Mouse (Mus musculus) forebrain, embryonic 13.5 days (tissue): ENCODE results near the gene Olfr1287. TPM values are rescaled to one million over a fixed set of nuclear protein-coding genes. Genes with fewer than 3 reads are reported as not detected.

Experiments
- ATAC-seq: fragments of 200-750 bp; cut with Nextera tagmentation; 2 replicates; pipeline ENCODE4 v1.8.0; 2017
- H3K27ac ChIP-seq: fragments of 300-500 bp; sonication (generic); 2 replicates; pipeline ENCODE4 v1.5.1; 2015; ENCODE audit warnings: inconsistent platforms, mild to moderate bottlenecking, moderate library complexity
- H3K27me3 ChIP-seq: fragments of 300-500 bp; sonication (generic); 2 replicates; pipeline ENCODE4 v1.6.1; 2015; ENCODE audit warnings: mild to moderate bottlenecking, inconsistent platforms
- H3K36me3 ChIP-seq: fragments of 300-500 bp; sonication (generic); 2 replicates; pipeline ENCODE4 v1.6.1; 2015; ENCODE audit warnings: mild to moderate bottlenecking, inconsistent platforms; ENCODE audit not compliant: poor library complexity, severe bottlenecking
- H3K4me1 ChIP-seq: fragments of 300-500 bp; sonication (generic); 2 replicates; pipeline ENCODE4 v1.6.1; 2015; ENCODE audit warnings: inconsistent platforms
- H3K4me2 ChIP-seq: fragments of 300-500 bp; sonication (generic); 2 replicates; pipeline ENCODE4 v1.6.1; 2015; ENCODE audit warnings: inconsistent platforms, mild to moderate bottlenecking, moderate library complexity
- H3K4me3 ChIP-seq: fragments of 300-500 bp; sonication (generic); 2 replicates; pipeline ENCODE4 v1.5.1; 2015; ENCODE audit warnings: mild to moderate bottlenecking, inconsistent platforms
- H3K9ac ChIP-seq: fragments of 300-500 bp; sonication (generic); 2 replicates; pipeline ENCODE4 v1.6.1; 2015; ENCODE audit warnings: mild to moderate bottlenecking, inconsistent platforms
- H3K9me3 ChIP-seq: fragments of 300-500 bp; sonication (generic); replicated peaks from 2 replicates; pipeline ENCODE4 v1.6.1; 2016; ENCODE audit warnings: inconsistent platforms
- WGBS: fragments of 180-500 bp; shearing (Covaris S2); methylation state at CpG from one replicate; pipeline ENCODE4 v1.1.7; 2015; 5-methylcytosine and 5-hydroxymethylcytosine counted together
- polyA plus RNA-seq: library from polyadenylated mRNA; unstranded; fragments of >200 nt; fragmentation: Nextera tagmentation; extraction: Ambion mirVana; gene quantifications from 2 replicates; pipeline ENCODE4 v1.2.1, GENCODE M21; 2015

Gene Olfr1287
- polyA plus RNA-seq: not detected in 2 replicates

DNA sequence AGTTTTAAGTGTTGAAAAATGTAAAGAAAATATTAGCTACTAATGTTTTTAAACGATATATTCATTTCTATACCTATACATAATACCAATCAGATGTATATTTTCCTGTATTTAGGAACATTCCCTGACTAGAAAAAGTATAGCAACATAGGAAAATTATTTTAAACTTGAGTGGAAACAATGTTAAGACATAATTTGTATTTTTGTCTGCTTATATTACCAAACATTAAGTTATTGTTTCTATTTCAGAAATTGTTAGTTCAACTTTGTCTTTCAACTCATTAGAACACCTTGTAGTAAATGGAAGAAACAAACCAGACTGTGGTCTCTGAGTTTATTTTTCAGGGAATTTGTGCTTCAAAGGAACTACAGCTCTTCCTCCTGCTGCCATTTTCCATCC, at the start of gene Olfr1287:
Olfr1287 (plus strand) TSS at position 301 of the 400 bp plus-strand sequence.
- WGBS: 71% methylated on average over 1 of the region's 1 CpGs
- no peak for ATAC-seq
- H3K27ac ChIP-seq: no peak within 1 kb of the TSS

DNA sequence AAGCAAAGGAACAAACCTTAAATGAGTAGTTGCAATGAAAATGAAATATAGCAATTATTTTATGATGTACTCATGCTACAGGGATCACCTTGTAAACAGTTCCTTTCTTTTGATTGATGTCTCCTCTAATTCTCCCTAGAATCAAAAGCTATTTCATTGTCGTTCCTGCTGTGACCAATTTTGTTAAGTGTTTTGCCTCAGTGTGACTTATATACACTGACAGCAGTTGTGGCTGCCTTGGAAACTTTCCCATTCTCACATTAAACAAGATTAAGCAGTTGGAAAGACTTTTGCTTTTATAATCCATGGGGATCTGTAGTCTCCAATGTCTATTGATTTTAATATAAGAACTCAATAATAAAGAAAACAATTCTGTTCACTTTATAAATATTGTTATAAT, 26.0 kb upstream of the Olfr1287 start, which contains the start of gene Olfr1286:
Olfr1286 (minus strand) TSS at position 185 of the 400 bp plus-strand sequence.
- Histone ChIP-seq H3K36me3 (no peaks in the 10 kb centered on the region), H3K27me3 (no peaks in the 10 kb centered on the region), H3K9ac (no peak within 1 kb of the TSS), H3K4me2 (no peak within 1 kb of the TSS), H3K27ac (no peak within 1 kb of the TSS), H3K9me3 (no peaks in the 10 kb centered on the region), H3K4me3 (no peak within 1 kb of the TSS), H3K4me1 (no peaks in the 10 kb centered on the region)
- ATAC-seq: no peak
- 78% methylated on average over 1 of the region's 1 CpGs for WGBS

More for the DNA sequence above, at the start of gene Olfr1287:
- Histone ChIP-seq H3K4me3 (no peak within 1 kb of the TSS), H3K9ac (no peak within 1 kb of the TSS), H3K36me3 (no peaks in the 10 kb centered on the region), H3K4me2 (no peak within 1 kb of the TSS), H3K4me1 (no peaks in the 10 kb centered on the region), H3K27me3 (no peaks in the 10 kb centered on the region), H3K9me3 (no peaks in the 10 kb centered on the region)

DNA sequence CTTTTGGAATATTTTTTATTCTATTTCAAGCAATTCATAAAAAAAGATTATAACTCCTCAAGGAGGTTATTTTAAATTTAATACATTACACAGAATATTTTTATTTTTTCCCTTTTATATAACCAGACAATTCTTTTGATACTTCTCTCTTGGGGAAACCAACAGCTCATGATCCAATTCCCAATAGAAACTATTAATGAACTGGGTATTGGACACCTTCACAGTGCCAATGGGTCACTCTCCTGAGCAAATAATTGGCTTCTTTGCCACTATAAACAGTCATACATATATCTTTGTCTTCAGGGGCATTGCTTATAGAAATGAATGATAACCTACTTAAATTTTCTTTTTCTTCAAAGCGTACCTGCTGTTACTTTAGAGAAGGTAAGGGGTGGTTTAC, 24.9 kb downstream of the Olfr1287 start, which contains the start of gene Olfr1288:
Olfr1288 (plus strand) TSS at position 301 of the 400 bp plus-strand sequence.
- H3K9me3 ChIP-seq: no peaks in the 10 kb centered on the region
- no peaks in the 10 kb centered on the region for H3K36me3 ChIP-seq
- H3K27me3 ChIP-seq: no peaks in the 10 kb centered on the region
- 93% methylated on average over 1 of the region's 1 CpGs for WGBS
- H3K27ac ChIP-seq: no peak within 1 kb of the TSS
- no peak within 1 kb of the TSS for H3K4me3 ChIP-seq
- ATAC-seq: no peak
- H3K4me2 ChIP-seq: no peak within 1 kb of the TSS
- no peaks in the 10 kb centered on the region for H3K4me1 ChIP-seq
- H3K9ac ChIP-seq: no peak within 1 kb of the TSS

DNA sequence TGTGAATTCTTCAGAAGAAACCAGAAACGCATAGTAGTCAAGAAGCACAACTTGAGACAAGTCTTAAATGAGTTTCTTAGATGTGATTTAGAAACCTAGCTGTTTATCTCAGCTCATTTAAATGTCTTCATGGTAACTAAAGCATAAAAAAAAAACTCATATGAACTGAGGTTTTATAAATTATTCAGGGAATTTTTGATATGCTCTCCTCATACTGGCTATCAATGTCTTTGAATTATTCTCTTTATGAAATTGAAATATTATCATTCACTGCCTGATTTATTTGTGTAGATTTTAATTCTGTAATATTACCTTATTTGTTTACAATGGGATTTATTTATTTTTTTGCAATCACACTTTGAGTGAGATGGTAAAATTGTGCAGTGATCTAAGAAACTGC, 31.6 kb downstream of the Olfr1287 start, which contains the start of gene Olfr1289:
Olfr1289 (plus strand) TSS at position 301 of the 400 bp plus-strand sequence.
- Histone ChIP-seq H3K9me3 (no peaks in the 10 kb centered on the region), H3K4me3 (no peak within 1 kb of the TSS), H3K36me3 (no peaks in the 10 kb centered on the region), H3K27me3 (no peaks in the 10 kb centered on the region), H3K27ac (no peak within 1 kb of the TSS), H3K4me1 (no peaks in the 10 kb centered on the region), H3K4me2 (no peak within 1 kb of the TSS), H3K9ac (no peak within 1 kb of the TSS)
- WGBS: 87% methylated on average over 1 of the region's 1 CpGs
- ATAC-seq: no peak

DNA sequence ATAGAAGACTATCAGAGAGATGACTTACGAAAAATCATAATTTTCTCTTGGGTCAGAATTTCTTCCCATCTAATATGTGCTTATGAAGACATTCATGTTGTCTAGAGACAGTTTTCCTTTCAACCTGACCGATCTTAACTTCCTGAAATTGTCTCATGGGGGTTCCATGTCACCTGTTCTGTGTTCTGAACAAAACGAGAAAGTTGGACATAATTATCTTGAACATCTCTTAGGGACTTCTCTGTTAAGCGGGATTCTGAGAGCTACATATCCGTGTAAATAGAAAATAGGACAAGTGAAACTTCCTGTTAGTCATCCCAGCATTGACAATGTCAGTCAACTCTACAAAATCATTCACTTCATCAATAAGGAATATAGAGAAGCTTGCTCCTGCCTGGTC, 44.8 kb downstream of the Olfr1287 start, which contains the start of gene Olfr1290:
Olfr1290 (minus strand) TSS at position 101 of the 400 bp plus-strand sequence.
- no peak within 1 kb of the TSS for H3K27ac ChIP-seq
- 84% methylated on average over 5 of the region's 5 CpGs for WGBS
- H3K4me3 ChIP-seq: no peak within 1 kb of the TSS
- no peaks in the 10 kb centered on the region for H3K4me1 ChIP-seq
- no peak within 1 kb of the TSS for H3K4me2 ChIP-seq
- ATAC-seq: no peak
- no peak within 1 kb of the TSS for H3K9ac ChIP-seq
- H3K36me3 ChIP-seq: no peaks in the 10 kb centered on the region
- no peaks in the 10 kb centered on the region for H3K9me3 ChIP-seq
- H3K27me3 ChIP-seq: no peaks in the 10 kb centered on the region

DNA sequence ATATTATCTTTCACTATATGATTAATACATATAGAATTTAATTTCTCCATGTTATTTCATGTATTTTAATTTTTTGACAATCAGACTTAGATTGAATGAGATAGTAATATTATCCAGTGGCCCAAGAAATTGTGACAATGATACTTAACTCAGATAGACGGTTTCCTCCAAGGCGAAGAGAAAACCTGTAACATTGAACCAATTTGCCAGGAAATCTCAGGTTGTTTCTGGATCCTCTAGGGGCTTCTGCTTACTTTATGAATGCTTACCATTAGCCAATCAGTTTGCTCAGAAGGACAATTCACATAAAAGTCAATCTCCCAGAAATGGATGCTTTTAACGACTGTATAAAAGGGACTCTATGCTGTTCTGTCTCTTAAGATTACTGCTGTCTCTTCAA, 47.9 kb downstream of the Olfr1287 start, which contains the start of gene Olfr1291-ps1:
Olfr1291-ps1 (plus strand) TSS at position 301 of the 400 bp plus-strand sequence.
- WGBS: 91% methylated on average over 3 of the region's 3 CpGs
- H3K9me3 ChIP-seq: no peaks in the 10 kb centered on the region
- no peak within 1 kb of the TSS for H3K4me2 ChIP-seq
- H3K4me3 ChIP-seq: no peak within 1 kb of the TSS
- H3K36me3 ChIP-seq: no peaks in the 10 kb centered on the region
- H3K27ac ChIP-seq: no peak within 1 kb of the TSS
- no peak within 1 kb of the TSS for H3K9ac ChIP-seq
- no peaks in the 10 kb centered on the region for H3K27me3 ChIP-seq
- H3K4me1 ChIP-seq: no peaks in the 10 kb centered on the region
- no peak for ATAC-seq

Other genes with a start within 250 kb of the Olfr1287 start
- gene 4930430A15Rik, start 219.5 kb upstream of the Olfr1287 start, polyA plus RNA-seq: not detected in 2 replicates
- gene Olfr1275, start 213.9 kb upstream of the Olfr1287 start, polyA plus RNA-seq: not detected in 2 replicates
- not detected in 2 replicates for gene Olfr1276, start 194.6 kb upstream of the Olfr1287 start, polyA plus RNA-seq
- gene Olfr1277, start 175.0 kb upstream of the Olfr1287 start, polyA plus RNA-seq: not detected in 2 replicates
- gene Olfr1278, start 159.0 kb upstream of the Olfr1287 start, polyA plus RNA-seq: not detected in 2 replicates
- not detected in 2 replicates for gene Olfr1279, start 148.5 kb upstream of the Olfr1287 start, polyA plus RNA-seq
- gene Olfr1280, start 135.1 kb upstream of the Olfr1287 start, polyA plus RNA-seq: not detected in 2 replicates
- not detected in 2 replicates for gene Olfr1281, start 122.6 kb upstream of the Olfr1287 start, polyA plus RNA-seq
- gene Olfr1282, start 113.1 kb upstream of the Olfr1287 start, polyA plus RNA-seq: not detected in 2 replicates
- gene Olfr1283, start 82.4 kb upstream of the Olfr1287 start, polyA plus RNA-seq: not detected in 2 replicates
- not detected in 2 replicates for gene Olfr1284, start 73.6 kb upstream of the Olfr1287 start, polyA plus RNA-seq
- not detected in 2 replicates for gene Olfr1286, start 26.0 kb upstream of the Olfr1287 start, polyA plus RNA-seq
- not detected in 2 replicates for gene Olfr1288, start 25.0 kb downstream of the Olfr1287 start, polyA plus RNA-seq
- not detected in 2 replicates for gene Olfr1289, start 31.7 kb downstream of the Olfr1287 start, polyA plus RNA-seq
- gene Olfr1290, start 44.7 kb downstream of the Olfr1287 start, polyA plus RNA-seq: not detected in 2 replicates
- gene Olfr1291-ps1, start 48.0 kb downstream of the Olfr1287 start, polyA plus RNA-seq: not detected in 2 replicates
- gene Olfr1293-ps, start 76.1 kb downstream of the Olfr1287 start, polyA plus RNA-seq: not detected in 2 replicates
- gene Olfr1294, start 91.1 kb downstream of the Olfr1287 start, polyA plus RNA-seq: not detected in 2 replicates
- gene Olfr1295, start 120.5 kb downstream of the Olfr1287 start, polyA plus RNA-seq: not detected in 2 replicates
- gene Olfr1297, start 177.4 kb downstream of the Olfr1287 start, polyA plus RNA-seq: not detected in 2 replicates
- not detected in 2 replicates for gene Olfr1298, start 200.1 kb downstream of the Olfr1287 start, polyA plus RNA-seq
- not detected in 2 replicates for gene Olfr1299, start 212.3 kb downstream of the Olfr1287 start, polyA plus RNA-seq